Mouse (Mus musculus) intestine, postnatal 0 days (tissue): ENCODE data around the gene Ncor2. TPM values are rescaled to one million over a fixed set of nuclear protein-coding genes. Genes with fewer than 3 reads are reported as not detected.
A peak's percentile ranks its signal among the peaks of the same experiment; 100 is the strongest.

ENCODE experiments used
- ATAC-seq: fragments of 200-750 bp; cut with Nextera tagmentation; 2 replicates; pipeline ENCODE4 v1.8.0; 2017; ENCODE audit warnings: mild to moderate bottlenecking, moderate TSS enrichment, moderate library complexity
- H3K27ac ChIP-seq: fragments of 300-500 bp; sonication (generic); 2 replicates; pipeline ENCODE4 v1.5.1; 2014; ENCODE audit warnings: mild to moderate bottlenecking, low read depth, low read length, moderate library complexity
- H3K27me3 ChIP-seq: fragments of 300-500 bp; sonication (generic); replicated peaks from 2 replicates; pipeline ENCODE4 v1.6.1; 2014; ENCODE audit warnings: low read length, mixed read lengths; ENCODE audit not compliant: control insufficient read depth, insufficient read depth
- H3K36me3 ChIP-seq: fragments of 300-500 bp; sonication (generic); 2 replicates; pipeline ENCODE4 v1.6.1; 2014; ENCODE audit warnings: mild to moderate bottlenecking, moderate library complexity; ENCODE audit not compliant: control insufficient read depth, insufficient read depth
- H3K4me1 ChIP-seq: fragments of 300-500 bp; sonication (generic); replicated peaks from 2 replicates; pipeline ENCODE4 v1.6.1; 2014; ENCODE audit warnings: antibody characterized with exemption, low read length, mixed read lengths; ENCODE audit not compliant: control insufficient read depth, insufficient read depth
- H3K4me2 ChIP-seq: fragments of 300-500 bp; sonication (generic); replicated peaks from 2 replicates; pipeline ENCODE4 v1.6.1; 2014; ENCODE audit warnings: low read depth, mild to moderate bottlenecking, moderate library complexity
- H3K4me3 ChIP-seq: fragments of 300-500 bp; sonication (generic); 2 replicates; pipeline ENCODE4 v1.5.1; 2014; ENCODE audit warnings: low read depth, low read length
- H3K9ac ChIP-seq: fragments of 300-500 bp; sonication (generic); 2 replicates; pipeline ENCODE4 v1.6.1; 2014; ENCODE audit warnings: mild to moderate bottlenecking, low read depth, low read length
- H3K9me3 ChIP-seq: fragments of 300-500 bp; sonication (generic); 2 replicates; pipeline ENCODE4 v1.6.1; 2016; ENCODE audit warnings: mixed run types; ENCODE audit not compliant: control insufficient read depth
- CTCF ChIP-seq: sonication (generic); IDR thresholded peaks from 2 replicates; pipeline ENCODE4 v1.5.1; 2016; ENCODE audit warnings: low read depth, mild to moderate bottlenecking, control low read depth, antibody characterized with exemption, moderate library complexity
- WGBS: fragments of 180-500 bp; shearing (Covaris S2); extraction: QIAGEN DNeasy Blood & Tissue Kit; methylation state at CpG from one replicate; pipeline ENCODE4 v1.1.7; 2014; 5-methylcytosine and 5-hydroxymethylcytosine counted together
- polyA plus RNA-seq: library from polyadenylated mRNA; unstranded; fragments of >200 nt; fragmentation: Nextera tagmentation; extraction: Ambion mirVana; gene quantifications from 2 replicates; pipeline ENCODE4 v1.2.1, GENCODE M21; 2015

Ncor2 gene
- polyA plus RNA-seq, 1 experiment from 2014 or later, result 7.1 TPM

- 69% methylated on average over 9 of the region's 9 CpGs for WGBS
- Histone ChIP-seq H3K36me3 (peaks cover 68% of the 10 kb centered on the region), H3K4me2 (no peak overlapping the region), H3K9me3 (no peaks in the 10 kb centered on the region), H3K27ac (no peak overlapping the region), H3K4me1 (peaks cover 4% of the 10 kb centered on the region; the same call in 1 of the 2 replicates), H3K9ac (0 out of 2 replicates have a peak overlapping the region, but pooled peaks have one; percentile 22), H3K4me3 (no peak overlapping the region), H3K27me3 (no peaks in the 10 kb centered on the region)
- no peak for ATAC-seq
- TF ChIP-seq CTCF, result no peak
These were observed 102.8 kb downstream of the Ncor2 start for GRCm38 (mm10) chr5:125076183-125076582.

- Histone ChIP-seq H3K36me3 (peaks cover 67% of the 10 kb centered on the region), H3K27ac (no peak overlapping the region), H3K4me1 (no peaks in the 10 kb centered on the region), H3K9ac (no peak overlapping the region), H3K4me3 (no peak overlapping the region), H3K9me3 (no peaks in the 10 kb centered on the region), H3K4me2 (no peak overlapping the region), H3K27me3 (no peaks in the 10 kb centered on the region)
- WGBS, result 67% methylated on average over 10 of the region's 10 CpGs
- 0 out of 2 replicates have a peak, but pooled peaks have one; percentile 23 for ATAC-seq
- TF ChIP-seq CTCF, result 0 out of 2 replicates have a peak, but pooled peaks have one; percentile 11
These were observed 104.3 kb downstream of the Ncor2 start for GRCm38 (mm10) chr5:125074571-125075171.

- Histone ChIP-seq H3K4me3 (no peak overlapping the region), H3K27ac (no peak overlapping the region), H3K9ac (no peak overlapping the region), H3K4me1 (no peaks in the 10 kb centered on the region), H3K9me3 (no peaks in the 10 kb centered on the region), H3K36me3 (peaks cover 62% of the 10 kb centered on the region), H3K27me3 (no peaks in the 10 kb centered on the region), H3K4me2 (no peak overlapping the region)
- ATAC-seq, result no peak
- WGBS, result 89% methylated on average over 8 of the region's 8 CpGs
- no peak for TF ChIP-seq CTCF
These were observed 105.1 kb downstream of the Ncor2 start for GRCm38 (mm10) chr5:125073896-125074295.

GRCm38 (mm10) chr5:125073335-125073734 is 105.7 kb downstream of the Ncor2 start:
- H3K4me3 ChIP-seq, result no peak overlapping the region
- no peak for TF ChIP-seq CTCF
- peaks cover 59% of the 10 kb centered on the region for H3K36me3 ChIP-seq
- no peak overlapping the region for H3K27ac ChIP-seq
- ATAC-seq, result no peak
- no peaks in the 10 kb centered on the region for H3K27me3 ChIP-seq
- no peaks in the 10 kb centered on the region for H3K9me3 ChIP-seq
- no peak overlapping the region for H3K9ac ChIP-seq
- WGBS, result 80% methylated on average over 4 of the region's 4 CpGs
- H3K4me2 ChIP-seq, result no peak overlapping the region
- H3K4me1 ChIP-seq, result no peaks in the 10 kb centered on the region

GRCm38 (mm10) chr5:125072425-125072824 is 106.6 kb downstream of the Ncor2 start:
- H3K27me3 ChIP-seq, result no peaks in the 10 kb centered on the region
- H3K9ac ChIP-seq, result no peak overlapping the region
- no peak overlapping the region for H3K4me2 ChIP-seq
- WGBS, result 63% methylated on average over 7 of the region's 7 CpGs
- no peak for ATAC-seq
- H3K9me3 ChIP-seq, result no peaks in the 10 kb centered on the region
- no peaks in the 10 kb centered on the region for H3K4me1 ChIP-seq
- no peak for TF ChIP-seq CTCF
- peaks cover 59% of the 10 kb centered on the region for H3K36me3 ChIP-seq
- no peak overlapping the region for H3K4me3 ChIP-seq
- peak overlapping the region; percentile 46; the same call in 1 of the 2 replicates for H3K27ac ChIP-seq

- no peaks in the 10 kb centered on the region for H3K4me1 ChIP-seq
- TF ChIP-seq CTCF, result no peak
- H3K9me3 ChIP-seq, result no peaks in the 10 kb centered on the region
- no peak overlapping the region for H3K4me2 ChIP-seq
- peak overlapping the region; percentile 46 for H3K27ac ChIP-seq
- H3K9ac ChIP-seq, result no peak overlapping the region
- H3K4me3 ChIP-seq, result no peak overlapping the region
- WGBS, result 44% methylated on average over 4 of the region's 4 CpGs
- no peak for ATAC-seq
- H3K27me3 ChIP-seq, result no peaks in the 10 kb centered on the region
- peaks cover 56% of the 10 kb centered on the region for H3K36me3 ChIP-seq
These were observed 107.1 kb downstream of the Ncor2 start for GRCm38 (mm10) chr5:125071919-125072318.
